In genomic region chr11:62560463-62561016, GRCm38 (mm10) we compare ENCODE assay signal across 8 mouse cellular contexts. TPM values are rescaled to one million over a fixed set of nuclear protein-coding genes. Genes with fewer than 3 reads are reported as not detected.
DNase-seq lines count a peak whose midpoint lies in the region; ATAC-seq lines count a peak whose summit lies in the region.

No protein-coding gene starts in this region.

- DNase-seq in kidney, adult 11 months = no peak
- DNase-seq in layer of hippocampus, adult 9-10 months (ENCODE audit: low spot score) = no peak
- no peak for DNase-seq in left cerebral cortex, adult 11 months (ENCODE audit: low spot score)

- H3K9ac ChIP-seq in kidney, embryonic 14.5 days (ENCODE audit: low read depth, low read length) = peak overlapping the region; percentile 35; the same call in 1 of the 2 replicates
- H3K9ac ChIP-seq in heart, embryonic 15.5 days = peak overlapping the region; percentile 21
- H3K9ac ChIP-seq in liver, embryonic 12.5 days = peak overlapping the region; percentile 47; the same call in 1 of the 2 replicates
- H3K9ac ChIP-seq in neural tube, embryonic 15.5 days (replicated peaks) = peak overlapping the region; percentile 32; the same call in 1 of the 2 replicates

- H3K27me3 ChIP-seq in kidney, embryonic 14.5 days (ENCODE audit: control insufficient read depth, insufficient read depth, low read length) = no peaks in the 10 kb centered on the region
- H3K27me3 ChIP-seq in heart, embryonic 15.5 days = no peaks in the 10 kb centered on the region
- H3K27me3 ChIP-seq in liver, embryonic 12.5 days (replicated peaks) = peaks cover 3% of the 10 kb centered on the region; the same call in 1 of the 2 replicates
- H3K27me3 ChIP-seq in neural tube, embryonic 15.5 days (replicated peaks) = no peaks in the 10 kb centered on the region

- H3K27ac ChIP-seq in kidney, embryonic 14.5 days (ENCODE audit: low read depth, low read length) = no peak overlapping the region
- no peak overlapping the region for H3K27ac ChIP-seq in brown adipose tissue, adult 24 weeks (replicated peaks; ENCODE audit: low read depth, low read length)
- no peak overlapping the region for H3K27ac ChIP-seq in heart, embryonic 15.5 days
- H3K27ac ChIP-seq in liver, embryonic 12.5 days = no peak overlapping the region
- H3K27ac ChIP-seq in neural tube, embryonic 15.5 days (replicated peaks) = no peak overlapping the region

- 37% methylated on average over 43 of the region's 43 CpGs for whole genome bisulfite sequencing in kidney, embryonic 14.5 days
- WGBS in heart, embryonic 15.5 days = 29% methylated on average over 43 of the region's 43 CpGs
- 32% methylated on average over 43 of the region's 43 CpGs for WGBS in liver, embryonic 12.5 days (ENCODE audit: insufficient replicate concordance)
- 35% methylated on average over 43 of the region's 43 CpGs for WGBS in neural tube, embryonic 15.5 days

- H3K9me3 ChIP-seq in kidney, embryonic 14.5 days (ENCODE audit: control insufficient read depth, low read length) = no peaks in the 10 kb centered on the region
- H3K9me3 ChIP-seq in heart, embryonic 15.5 days (replicated peaks) = no peaks in the 10 kb centered on the region
- H3K9me3 ChIP-seq in liver, embryonic 12.5 days (replicated peaks) = no peaks in the 10 kb centered on the region
- H3K9me3 ChIP-seq in neural tube, embryonic 15.5 days (replicated peaks) = no peaks in the 10 kb centered on the region

- H3K36me3 ChIP-seq in kidney, embryonic 14.5 days (ENCODE audit: control insufficient read depth, insufficient read depth, low read length) = no peaks in the 10 kb centered on the region
- H3K36me3 ChIP-seq in heart, embryonic 15.5 days = peaks cover 4% of the 10 kb centered on the region; the same call in 1 of the 2 replicates
- peaks cover 5% of the 10 kb centered on the region; the same call in 1 of the 2 replicates for H3K36me3 ChIP-seq in liver, embryonic 12.5 days
- no peaks in the 10 kb centered on the region for H3K36me3 ChIP-seq in neural tube, embryonic 15.5 days

- peaks cover 3% of the 10 kb centered on the region; the same call in 1 of the 2 replicates for H3K4me1 ChIP-seq in kidney, embryonic 14.5 days (ENCODE audit: control insufficient read depth, insufficient read depth, low read length)
- H3K4me1 ChIP-seq in brown adipose tissue, adult 24 weeks (ENCODE audit: control insufficient read depth, insufficient read depth, insufficient read length, low read length) = peaks cover 4% of the 10 kb centered on the region; the same call in 1 of the 2 replicates
- peaks cover 5% of the 10 kb centered on the region for H3K4me1 ChIP-seq in heart, embryonic 15.5 days (replicated peaks)
- H3K4me1 ChIP-seq in liver, embryonic 12.5 days = peaks cover 8% of the 10 kb centered on the region
- H3K4me1 ChIP-seq in neural tube, embryonic 15.5 days = peaks cover 7% of the 10 kb centered on the region

- H3K4me2 ChIP-seq in kidney, embryonic 14.5 days (replicated peaks; ENCODE audit: low read depth, low read length) = peak overlapping the region; percentile 50
- H3K4me2 ChIP-seq in heart, embryonic 15.5 days = peak overlapping the region; percentile 75
- H3K4me2 ChIP-seq in liver, embryonic 12.5 days = peak overlapping the region; percentile 72
- H3K4me2 ChIP-seq in neural tube, embryonic 15.5 days = peak overlapping the region; percentile 62

- no peak for ATAC-seq in kidney, embryonic 14.5 days (ENCODE audit: low FRiP score, low TSS enrichment)
- ATAC-seq in heart, embryonic 15.5 days (replicated peaks; ENCODE audit: insufficient number of reproducible peaks, insufficient read depth, low FRiP score, low read depth) = no peak
- 0 out of 2 replicates have a peak, but pooled peaks have one; percentile 32 for ATAC-seq in liver, embryonic 12.5 days
- ATAC-seq in neural tube, embryonic 15.5 days (ENCODE audit: low FRiP score) = no peak

- H3K4me3 ChIP-seq in kidney, embryonic 14.5 days (ENCODE audit: low read length) = peak overlapping the region; percentile 22
- peak overlapping the region; percentile 54 for H3K4me3 ChIP-seq in brown adipose tissue, adult 24 weeks (ENCODE audit: insufficient read depth, low read depth, low read length)
- peak overlapping the region; percentile 47 for H3K4me3 ChIP-seq in heart, embryonic 15.5 days
- peak overlapping the region; percentile 46 for H3K4me3 ChIP-seq in liver, embryonic 12.5 days
- peak overlapping the region; percentile 32 for H3K4me3 ChIP-seq in neural tube, embryonic 15.5 days (replicated peaks)

RNA-seq across cellular contexts. Expression of gene Ubb, which starts 9.6 kb away (rescaled TPM):
- polyA plus RNA-seq in kidney, embryonic 14.5 days (2014; fragmentation: Nextera tagmentation; extraction: Ambion mirVana) = 3,178 and 3,504 TPM in 2 replicates
- 359 and 432 TPM in 2 replicates for polyA plus RNA-seq in brown adipose tissue, adult 24 weeks (2012; ENCODE audit: insufficient read depth, insufficient read length, missing spikeins)
- polyA plus RNA-seq in heart, embryonic 15.5 days (2015; fragmentation: Nextera tagmentation; extraction: Ambion mirVana) = 2,445 and 2,567 TPM in 2 replicates
- polyA plus RNA-seq in liver, embryonic 12.5 days (2016; fragmentation: Nextera tagmentation; extraction: Ambion mirVana) = 1,472 and 1,525 TPM in 2 replicates
- 4,120 and 4,434 TPM in 2 replicates for polyA plus RNA-seq in neural tube, embryonic 15.5 days (2015; fragmentation: Nextera tagmentation; extraction: Ambion mirVana)

RNA-seq across cellular contexts. Expression of gene Trpv2, which starts 13.7 kb away (rescaled TPM):
- 1.2 and 1.4 TPM in 2 replicates for polyA plus RNA-seq in kidney, embryonic 14.5 days (2014; fragmentation: Nextera tagmentation; extraction: Ambion mirVana)
- polyA plus RNA-seq in brown adipose tissue, adult 24 weeks (2012; ENCODE audit: insufficient read depth, insufficient read length, missing spikeins) = 1.0 and 2.5 TPM in 2 replicates
- polyA plus RNA-seq in heart, embryonic 15.5 days (2015; fragmentation: Nextera tagmentation; extraction: Ambion mirVana) = 4.2 and 6.4 TPM in 2 replicates
- polyA plus RNA-seq in liver, embryonic 12.5 days (2016; fragmentation: Nextera tagmentation; extraction: Ambion mirVana) = 8.0 and 9.0 TPM in 2 replicates
- 32.3 and 32.9 TPM in 2 replicates for polyA plus RNA-seq in neural tube, embryonic 15.5 days (2015; fragmentation: Nextera tagmentation; extraction: Ambion mirVana)

RNA-seq across cellular contexts. Expression of gene Cenpv, which starts 21.5 kb away (rescaled TPM):
- 29.8 and 33.1 TPM in 2 replicates for polyA plus RNA-seq in kidney, embryonic 14.5 days (2014; fragmentation: Nextera tagmentation; extraction: Ambion mirVana)
- 41.7 and 45.2 TPM in 2 replicates for polyA plus RNA-seq in brown adipose tissue, adult 24 weeks (2012; ENCODE audit: insufficient read depth, insufficient read length, missing spikeins)
- polyA plus RNA-seq in heart, embryonic 15.5 days (2015; fragmentation: Nextera tagmentation; extraction: Ambion mirVana) = 17.1 and 22.1 TPM in 2 replicates
- 30.6 and 32.3 TPM in 2 replicates for polyA plus RNA-seq in liver, embryonic 12.5 days (2016; fragmentation: Nextera tagmentation; extraction: Ambion mirVana)
- polyA plus RNA-seq in neural tube, embryonic 15.5 days (2015; fragmentation: Nextera tagmentation; extraction: Ambion mirVana) = 40.1 and 51.3 TPM in 2 replicates
